Mouse (Mus musculus) right cerebral cortex, postnatal 10 days (tissue): Measurements from ENCODE around the gene Ctdsp1.

Experiments used
- DNase-seq, 2 experiments: peaks; one replicate each; pipeline ENCODE4 v3.0.0; 2021; ENCODE audit warnings: low spot score in 2 of 2

Gene Ctdsp1

GRCm38 (mm10) chr1:74376396-74376795 is 14.9 kb upstream of the Ctdsp1 start:
- no peak for DNase-seq

GRCm38 (mm10) chr1:74379058-74379504 is 12.2 kb upstream of the Ctdsp1 start:
- DNase-seq = no peak

- no peak for DNase-seq
Observed at GRCm38 (mm10) chr1:74380484-74380883, 10.8 kb upstream of the Ctdsp1 start.

- no peak for DNase-seq
Observed at GRCm38 (mm10) chr1:74381588-74382021, 9.7 kb upstream of the Ctdsp1 start.

GRCm38 (mm10) chr1:74383385-74383784 is 7.9 kb upstream of the Ctdsp1 start:
- DNase-seq = no peak

- DNase-seq = no peak
Observed at GRCm38 (mm10) chr1:74384525-74384924, 6.8 kb upstream of the Ctdsp1 start.

GRCm38 (mm10) chr1:74385064-74385463 is 6.2 kb upstream of the Ctdsp1 start:
- DNase-seq = no peak

GRCm38 (mm10) chr1:74385531-74385930 is 5.8 kb upstream of the Ctdsp1 start:
- no peak for DNase-seq

GRCm38 (mm10) chr1:74386363-74386713 is 5.0 kb upstream of the Ctdsp1 start:
- DNase-seq = no peak

- DNase-seq = peak; percentile 92
Observed at GRCm38 (mm10) chr1:74386714-74387385, 4.5 kb upstream of the Ctdsp1 start.

GRCm38 (mm10) chr1:74387386-74387988 is 3.8 kb upstream of the Ctdsp1 start:
- DNase-seq = no peak

- DNase-seq = no peak
Observed at GRCm38 (mm10) chr1:74388398-74388920, 2.9 kb upstream of the Ctdsp1 start.

- DNase-seq = no peak
Observed at GRCm38 (mm10) chr1:74389831-74390286, 1.4 kb upstream of the Ctdsp1 start.

GRCm38 (mm10) chr1:74390287-74390906 is 912 bp upstream of the Ctdsp1 start:
- no peak for DNase-seq

GRCm38 (mm10) chr1:74391844-74392441 is 634 bp downstream of the Ctdsp1 start:
- peak; percentile 60 to 64 for DNase-seq

- no peak for DNase-seq
Observed at GRCm38 (mm10) chr1:74392446-74392994, 1.2 kb downstream of the Ctdsp1 start.

GRCm38 (mm10) chr1:74393010-74393409 is 1.7 kb downstream of the Ctdsp1 start:
- no peak for DNase-seq

GRCm38 (mm10) chr1:74393697-74394096 is 2.4 kb downstream of the Ctdsp1 start:
- no peak for DNase-seq

GRCm38 (mm10) chr1:74394311-74394710 is 3.0 kb downstream of the Ctdsp1 start:
- DNase-seq = no peak

GRCm38 (mm10) chr1:74394858-74395257 is 3.5 kb downstream of the Ctdsp1 start:
- DNase-seq = no peak

GRCm38 (mm10) chr1:74395290-74395689 is 4.0 kb downstream of the Ctdsp1 start:
- DNase-seq = no peak
